Mouse (Mus musculus) lung, postnatal 0 days (tissue): ENCODE results near the gene Sec61g. TPM values are rescaled to one million over a fixed set of nuclear protein-coding genes. Genes with fewer than 3 reads are reported as not detected.

Experiments
- ATAC-seq: fragments of 200-750 bp; cut with Nextera tagmentation; 2 replicates; pipeline ENCODE4 v1.8.0; 2017; ENCODE audit warnings: moderate library complexity
- DNase-seq: peaks from one replicate; pipeline ENCODE4 v3.0.0-alpha.2; 2016; ENCODE audit warnings: low spot score
- H3K27ac ChIP-seq: fragments of 300-500 bp; sonication (generic); 2 replicates; pipeline ENCODE4 v1.5.1; 2014; ENCODE audit warnings: antibody characterized with exemption, mild to moderate bottlenecking, low read length, mixed read lengths
- H3K27me3 ChIP-seq: fragments of 300-500 bp; sonication (generic); replicated peaks from 2 replicates; pipeline ENCODE4 v1.6.1; 2014; ENCODE audit warnings: low read length, mixed read lengths; ENCODE audit not compliant: insufficient read depth
- H3K36me3 ChIP-seq: fragments of 300-500 bp; sonication (generic); 2 replicates; pipeline ENCODE4 v1.6.1; 2014; ENCODE audit warnings: low read length, mixed read lengths; ENCODE audit not compliant: insufficient read depth
- H3K4me1 ChIP-seq: fragments of 300-500 bp; sonication (generic); 2 replicates; pipeline ENCODE4 v1.6.1; 2014; ENCODE audit warnings: antibody characterized with exemption, low read depth, low read length, mixed read lengths; ENCODE audit not compliant: insufficient read depth
- H3K4me2 ChIP-seq: fragments of 300-500 bp; sonication (generic); replicated peaks from 2 replicates; pipeline ENCODE4 v1.6.1; 2014; ENCODE audit warnings: low read depth, mild to moderate bottlenecking, low read length, moderate library complexity, mixed read lengths
- H3K4me3 ChIP-seq: fragments of 300-500 bp; sonication (generic); 2 replicates; pipeline ENCODE4 v1.5.1; 2014; ENCODE audit warnings: low read depth, low read length
- H3K9ac ChIP-seq: fragments of 300-500 bp; sonication (generic); replicated peaks from 2 replicates; pipeline ENCODE4 v1.6.1; 2014; ENCODE audit warnings: low read depth, mild to moderate bottlenecking
- H3K9me3 ChIP-seq: fragments of 300-500 bp; sonication (generic); 2 replicates; pipeline ENCODE4 v1.6.1; 2016; ENCODE audit warnings: low read length, mixed read lengths
- CTCF ChIP-seq: IDR thresholded peaks from 2 replicates; pipeline ENCODE4 v1.5.1; 2016; ENCODE audit warnings: antibody characterized with exemption, mild to moderate bottlenecking
- EP300 ChIP-seq: IDR thresholded peaks from 2 replicates; pipeline ENCODE4 v1.6.1; 2016; ENCODE audit warnings: antibody characterized with exemption, mild to moderate bottlenecking, control low read depth
- WGBS: fragments of 180-500 bp; shearing (Covaris S2); extraction: QIAGEN DNeasy Blood & Tissue Kit; methylation state at CpG from one replicate; pipeline ENCODE4 v1.1.7; 2014; 5-methylcytosine and 5-hydroxymethylcytosine counted together
- polyA plus RNA-seq: library from polyadenylated mRNA; unstranded; fragments of >200 nt; fragmentation: Nextera tagmentation; extraction: Ambion mirVana; gene quantifications from 2 replicates; pipeline ENCODE4 v1.2.1, GENCODE M21; 2015

Sec61g gene
- polyA plus RNA-seq = 24.4 and 29.8 TPM in 2 replicates

- peak within 1 kb of the TSS; percentile 82 for H3K4me2 ChIP-seq
- ATAC-seq (peak; percentile 100), DNase-seq (peak; percentile 98)
- peak within 1 kb of the TSS; percentile 98 for H3K9ac ChIP-seq
- H3K4me3 ChIP-seq = peak within 1 kb of the TSS; percentile 88
- H3K27ac ChIP-seq = peak within 1 kb of the TSS; percentile 96
- no peaks in the 10 kb centered on the region for H3K27me3 ChIP-seq
- WGBS = under 1% methylated on average over 35 of the region's 35 CpGs
- peaks cover 5% of the 10 kb centered on the region; the same call in 1 of the 2 replicates for H3K36me3 ChIP-seq
- H3K4me1 ChIP-seq = peaks cover 6% of the 10 kb centered on the region; the same call in 1 of the 2 replicates
- TF ChIP-seq CTCF = no peak
- no peak for TF ChIP-seq EP300
- H3K9me3 ChIP-seq = no peaks in the 10 kb centered on the region
These were observed at the start of gene Sec61g for GRCm38 (mm10) chr11:16508052-16508654. Gene Sec61g, minus strand, starts transcription at chr11:16508484.

- no peaks in the 10 kb centered on the region for H3K9me3 ChIP-seq
- H3K36me3 ChIP-seq = no peaks in the 10 kb centered on the region
- 57% methylated on average over 5 of the region's 5 CpGs for WGBS
- TF ChIP-seq EP300 (no peak), CTCF (no peak)
- no peaks in the 10 kb centered on the region for H3K4me1 ChIP-seq
- H3K27me3 ChIP-seq = no peaks in the 10 kb centered on the region
- H3K4me2 ChIP-seq = no peak overlapping the region
- H3K27ac ChIP-seq = no peak overlapping the region
- DNase-seq (no peak), ATAC-seq (no peak)
- no peak overlapping the region for H3K9ac ChIP-seq
- no peak overlapping the region for H3K4me3 ChIP-seq
These were observed 38.3 kb upstream of the Sec61g start for GRCm38 (mm10) chr11:16546421-16547163.

GRCm38 (mm10) chr11:16537379-16537778 lies 29.1 kb upstream of the Sec61g start:
- H3K36me3 ChIP-seq = no peaks in the 10 kb centered on the region
- H3K9ac ChIP-seq = no peak overlapping the region
- DNase-seq (no peak), ATAC-seq (no peak)
- TF ChIP-seq CTCF (no peak), EP300 (no peak)
- H3K4me2 ChIP-seq = no peak overlapping the region
- no peaks in the 10 kb centered on the region for H3K9me3 ChIP-seq
- no peak overlapping the region for H3K27ac ChIP-seq
- H3K27me3 ChIP-seq = no peaks in the 10 kb centered on the region
- H3K4me1 ChIP-seq = no peaks in the 10 kb centered on the region
- H3K4me3 ChIP-seq = no peak overlapping the region
- 87% methylated on average over 1 of the region's 1 CpGs for WGBS

GRCm38 (mm10) chr11:16534582-16535553 lies 26.6 kb upstream of the Sec61g start:
- ATAC-seq = no peak
- H3K36me3 ChIP-seq = no peaks in the 10 kb centered on the region
- no peaks in the 10 kb centered on the region for H3K4me1 ChIP-seq
- H3K27ac ChIP-seq = no peak overlapping the region
- DNase-seq = no peak
- TF ChIP-seq EP300 = no peak
- TF ChIP-seq CTCF = no peak
- WGBS = 68% methylated on average over 5 of the region's 5 CpGs
- H3K9ac ChIP-seq = no peak overlapping the region
- H3K9me3 ChIP-seq = no peaks in the 10 kb centered on the region
- no peak overlapping the region for H3K4me2 ChIP-seq
- no peak overlapping the region for H3K4me3 ChIP-seq
- no peaks in the 10 kb centered on the region for H3K27me3 ChIP-seq

- TF ChIP-seq CTCF (peak; percentile 61), EP300 (0 out of 2 replicates have a peak, but pooled peaks have one; percentile 30)
- Histone ChIP-seq H3K4me3 (no peak overlapping the region), H3K4me1 (no peaks in the 10 kb centered on the region), H3K9ac (no peak overlapping the region), H3K4me2 (no peak overlapping the region), H3K27me3 (no peaks in the 10 kb centered on the region), H3K27ac (no peak overlapping the region), H3K36me3 (no peaks in the 10 kb centered on the region), H3K9me3 (no peaks in the 10 kb centered on the region)
- DNase-seq (peak; percentile 59), ATAC-seq (peak; percentile 68)
- 18% methylated on average over 5 of the region's 5 CpGs for WGBS
These were observed 24.6 kb upstream of the Sec61g start for GRCm38 (mm10) chr11:16532877-16533276.

GRCm38 (mm10) chr11:16528909-16529308 lies 20.6 kb upstream of the Sec61g start:
- Histone ChIP-seq H3K27me3 (no peaks in the 10 kb centered on the region), H3K27ac (no peak overlapping the region), H3K36me3 (no peaks in the 10 kb centered on the region), H3K9me3 (no peaks in the 10 kb centered on the region), H3K4me1 (no peaks in the 10 kb centered on the region), H3K4me3 (no peak overlapping the region), H3K9ac (no peak overlapping the region), H3K4me2 (no peak overlapping the region)
- no peak for ATAC-seq
- TF ChIP-seq EP300 (no peak), CTCF (no peak)
- no peak for DNase-seq
